Mouse (Mus musculus) bone marrow macrophage, adult 2 months (primary cell): Measurements from ENCODE around the gene Olfr92. TPM values are rescaled to one million over a fixed set of nuclear protein-coding genes. Genes with fewer than 3 reads are reported as not detected.
A peak's percentile ranks its signal among the peaks of the same experiment; 100 is the strongest.
"Not testable (repeated sequence)": the region's sequence is repeated elsewhere in the genome, so short reads cannot be mapped to it uniquely, and the experiment has no call there.

Source experiments
- H3K27ac ChIP-seq: 2 replicates; pipeline ENCODE4 v1.5.1; 2012; ENCODE audit warnings: low read depth, low read length; ENCODE audit not compliant: insufficient read depth
- H3K4me1 ChIP-seq: 2 replicates; pipeline ENCODE4 v1.6.1; 2012; ENCODE audit warnings: low read length; ENCODE audit not compliant: control insufficient read depth, insufficient read depth
- H3K4me3 ChIP-seq: 2 replicates; pipeline ENCODE4 v1.5.1; 2012; ENCODE audit warnings: mild to moderate bottlenecking, low read length, moderate library complexity; ENCODE audit not compliant: insufficient read depth
- CTCF ChIP-seq: IDR thresholded peaks from 2 replicates; pipeline ENCODE4 v1.5.1; 2012; ENCODE audit warnings: low read depth, mild to moderate bottlenecking, low read length, moderate library complexity
- POLR2A ChIP-seq: IDR thresholded peaks from 2 replicates; pipeline ENCODE4 v1.6.1; 2012; ENCODE audit warnings: mild to moderate bottlenecking, low read depth, low read length, borderline replicate concordance
- polyA plus RNA-seq: library from polyadenylated mRNA; stranded (reverse); fragments of >200 nt; gene quantifications from 2 replicates; pipeline ENCODE4 v1.2.4, GENCODE M21; 2012; ENCODE audit not compliant: missing spikeins, insufficient read depth, insufficient read length

Gene Olfr92
- not detected in 2 replicates for polyA plus RNA-seq

DNA sequence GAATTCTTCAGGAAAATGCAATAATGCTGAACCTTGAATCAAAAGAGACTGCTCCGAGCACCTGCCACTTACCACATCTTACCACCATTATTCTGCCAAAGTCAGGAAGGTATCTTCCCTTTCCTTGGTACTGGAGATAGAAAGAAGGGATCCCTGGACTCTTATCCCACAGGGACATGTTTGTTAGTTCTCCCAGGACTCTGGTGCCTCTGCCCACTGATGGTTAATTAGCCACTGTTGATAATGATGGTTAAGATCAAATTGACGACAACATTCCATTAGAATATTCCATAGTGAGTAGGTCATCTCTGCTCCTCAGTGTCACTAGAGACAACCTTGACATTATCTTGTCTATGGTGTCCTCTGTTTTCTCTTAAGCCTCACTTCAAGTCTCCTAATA is at the start of gene Olfr92:
Olfr92 (minus strand) TSS at position 101 of the 400 bp plus-strand sequence.
- no peak within 1 kb of the TSS for H3K4me3 ChIP-seq
- TF ChIP-seq CTCF = no peak
- no peak for TF ChIP-seq POLR2A
- no peaks in the 10 kb centered on the region for H3K4me1 ChIP-seq
- H3K27ac ChIP-seq = no peak within 1 kb of the TSS

DNA sequence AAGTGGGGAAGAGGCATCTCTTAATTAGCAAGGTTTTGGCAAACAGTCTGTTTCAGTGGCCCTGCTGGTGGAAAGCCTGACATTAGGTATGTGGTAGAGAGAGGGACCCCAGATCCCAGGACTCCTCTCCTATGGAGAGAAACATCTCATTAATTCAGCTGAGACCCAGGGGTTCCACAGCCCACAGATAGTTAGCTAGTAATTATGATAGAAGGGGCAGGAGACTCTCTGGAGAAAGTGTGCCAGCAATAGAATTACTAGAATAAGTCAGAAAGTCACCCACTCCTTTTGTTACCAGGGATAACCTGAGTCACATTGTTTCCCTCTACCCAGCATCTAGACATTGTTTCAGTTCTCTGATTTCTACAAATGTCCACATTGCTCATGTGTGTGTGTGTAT is 41.5 kb upstream of the Olfr92 start, which contains the start of gene Olfr93:
Olfr93 (minus strand) TSS at position 101 of the 400 bp plus-strand sequence.
- no peak for TF ChIP-seq CTCF
- no peak for TF ChIP-seq POLR2A
- H3K4me3 ChIP-seq = no peak within 1 kb of the TSS
- no peak within 1 kb of the TSS for H3K27ac ChIP-seq
- no peaks in the 10 kb centered on the region for H3K4me1 ChIP-seq

DNA sequence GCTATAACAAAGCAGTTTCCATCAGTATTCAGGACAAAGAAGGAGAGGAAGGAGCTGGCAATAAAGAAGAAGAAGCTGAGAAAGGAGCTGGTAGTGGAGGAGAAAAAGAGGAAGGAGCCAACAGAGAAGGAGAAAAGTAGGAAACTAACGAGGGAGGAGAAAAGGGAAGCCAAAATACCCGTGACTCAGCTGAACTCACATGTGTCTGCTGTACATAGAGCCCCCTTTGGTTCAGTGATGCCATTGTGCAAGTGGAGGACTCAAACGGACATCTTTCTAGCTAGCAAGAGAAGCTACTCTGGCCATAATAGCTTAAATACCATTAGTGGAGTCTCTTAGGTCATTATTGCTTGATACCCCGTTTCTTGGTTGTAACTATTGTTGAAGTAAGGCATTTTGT is 11.5 kb upstream of the Olfr92 start:
- H3K4me3 ChIP-seq, H3K4me1 ChIP-seq, H3K27ac ChIP-seq: not testable (repeated sequence)

DNA sequence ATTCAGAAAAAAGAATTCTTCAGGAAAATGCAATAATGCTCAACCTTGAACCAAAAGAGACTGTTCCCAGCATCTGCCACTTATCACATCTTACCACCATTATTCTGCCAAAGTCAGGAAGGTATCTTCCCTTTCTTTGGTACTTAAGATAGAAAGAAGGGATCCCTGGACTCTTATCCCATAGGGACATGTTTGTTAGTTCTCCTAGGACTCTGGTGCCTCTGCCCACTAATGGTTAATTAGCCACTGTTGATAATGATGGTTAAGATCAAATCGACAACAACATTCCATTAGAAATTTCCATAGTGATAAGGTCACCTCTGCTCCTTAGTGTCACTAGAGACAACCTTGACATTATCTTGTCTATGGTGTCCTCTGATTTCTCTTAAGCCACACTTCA is 21.7 kb downstream of the Olfr92 start, which contains the start of gene Olfr91:
Olfr91 (minus strand) TSS at position 101 of the 400 bp plus-strand sequence.
- Histone ChIP-seq H3K27ac (no peak within 1 kb of the TSS), H3K4me3 (no peak within 1 kb of the TSS), H3K4me1 (no peaks in the 10 kb centered on the region)
- no peak for TF ChIP-seq CTCF
- no peak for TF ChIP-seq POLR2A

DNA sequence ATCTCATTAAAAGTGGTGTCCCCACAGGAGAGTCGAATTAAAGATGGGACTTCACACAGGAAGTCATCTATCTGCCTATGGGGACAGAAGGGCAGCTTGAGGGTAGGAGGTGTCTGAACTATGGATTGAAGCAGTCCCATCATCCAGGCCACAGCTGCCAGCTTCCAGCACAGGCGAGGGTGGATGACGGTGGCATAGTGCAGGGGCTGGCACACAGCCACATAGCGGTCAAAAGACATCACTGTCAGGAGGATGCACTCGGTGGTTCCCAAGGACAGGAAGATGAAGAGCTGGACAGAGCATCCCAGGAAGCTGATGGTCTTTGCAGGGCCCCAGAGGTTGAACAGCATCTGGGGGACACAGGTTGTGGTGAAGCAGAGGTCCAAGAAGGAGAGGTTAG is 26.6 kb downstream of the Olfr92 start:
- no peak overlapping the region for H3K4me3 ChIP-seq
- no peak overlapping the region for H3K27ac ChIP-seq
- TF ChIP-seq CTCF (no peak), POLR2A (no peak)
- no peaks in the 10 kb centered on the region for H3K4me1 ChIP-seq

DNA sequence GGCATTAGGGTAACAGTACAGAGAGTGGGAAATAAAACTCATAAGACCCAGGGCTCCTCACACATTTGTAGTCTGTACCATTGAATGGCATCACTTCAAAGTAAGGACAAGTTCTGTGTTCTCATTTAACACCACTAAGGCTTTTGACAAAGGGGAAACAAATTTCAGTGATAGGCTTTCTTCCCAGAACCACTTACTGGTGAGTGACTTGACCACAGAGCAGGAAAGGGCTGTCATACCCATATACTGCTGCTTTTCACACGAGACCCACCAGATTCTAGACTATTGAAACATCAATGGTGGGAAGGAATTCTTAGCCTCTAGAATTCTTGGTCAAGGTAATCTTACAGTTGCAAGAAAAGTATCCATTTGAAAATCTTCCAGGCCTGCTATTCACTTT is 27.7 kb downstream of the Olfr92 start:
- H3K27ac ChIP-seq = no peak overlapping the region
- H3K4me3 ChIP-seq = no peak overlapping the region
- no peaks in the 10 kb centered on the region for H3K4me1 ChIP-seq
- TF ChIP-seq POLR2A (no peak), CTCF (no peak)

DNA sequence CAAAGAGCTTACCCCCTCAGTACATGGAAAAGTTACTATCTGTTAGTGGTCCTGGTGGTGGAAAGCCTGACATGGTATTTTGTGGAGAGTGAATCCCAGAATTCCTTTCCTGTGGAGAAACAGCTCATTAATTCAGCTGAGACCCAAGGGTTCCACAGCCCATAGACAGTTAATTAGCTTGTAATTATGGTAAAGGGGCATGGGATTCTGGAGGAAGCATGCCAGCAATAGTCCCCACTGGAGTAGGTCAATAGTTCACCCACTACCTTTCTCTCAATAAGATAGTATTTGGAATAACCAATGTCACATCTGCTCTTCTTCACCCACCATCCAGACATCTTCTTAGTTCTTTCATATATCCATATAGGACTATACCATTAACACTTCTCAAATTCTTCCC is 31.5 kb downstream of the Olfr92 start, which contains the start of gene Olfr90:
Olfr90 (minus strand) TSS at position 101 of the 400 bp plus-strand sequence.
- no peak for TF ChIP-seq POLR2A
- no peak for TF ChIP-seq CTCF
- H3K4me1 ChIP-seq = no peaks in the 10 kb centered on the region
- H3K4me3 ChIP-seq = no peak within 1 kb of the TSS
- H3K27ac ChIP-seq = no peak within 1 kb of the TSS

DNA sequence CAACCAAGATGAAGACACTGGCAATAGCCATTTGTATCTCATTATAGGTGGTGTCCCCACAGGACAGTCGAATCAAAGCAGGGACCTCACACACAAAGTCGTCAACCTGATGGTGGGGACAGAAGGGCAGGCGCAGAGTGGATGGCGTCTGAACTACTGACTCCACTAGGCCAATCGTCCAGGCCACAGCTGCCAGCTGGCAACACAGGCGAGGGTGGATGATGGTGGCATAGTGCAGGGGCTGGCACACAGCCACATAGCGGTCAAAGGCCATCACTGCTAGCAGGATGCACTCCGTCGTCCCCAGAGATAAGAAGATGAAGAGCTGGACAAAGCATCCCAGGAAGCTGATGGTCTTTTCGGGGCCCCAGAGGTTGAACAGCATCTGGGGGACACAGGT is 34.3 kb downstream of the Olfr92 start:
- Histone ChIP-seq H3K4me1 (no peaks in the 10 kb centered on the region), H3K4me3 (no peak overlapping the region), H3K27ac (no peak overlapping the region)
- TF ChIP-seq CTCF (no peak), POLR2A (no peak)

DNA sequence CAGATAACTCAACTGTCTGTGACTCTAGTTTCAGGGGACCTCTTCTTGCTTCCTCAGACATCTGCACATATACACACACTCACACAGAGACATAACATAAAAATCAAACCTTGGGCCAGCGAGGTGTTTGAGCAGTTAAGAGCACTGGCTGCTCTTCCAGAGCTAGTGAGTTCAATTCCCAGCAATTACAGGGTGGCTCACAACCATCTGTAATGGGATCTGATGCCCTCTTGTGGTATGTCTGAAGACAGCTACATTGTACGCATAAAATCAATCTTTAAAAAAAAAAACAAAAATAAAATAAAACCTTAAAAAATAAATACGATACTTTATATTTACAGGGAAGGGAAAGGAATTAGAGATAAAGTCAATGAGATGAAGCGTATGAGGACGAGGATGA is 35.3 kb downstream of the Olfr92 start:
- no peaks in the 10 kb centered on the region for H3K4me1 ChIP-seq
- no peak for TF ChIP-seq CTCF
- no peak for TF ChIP-seq POLR2A
- H3K4me3 ChIP-seq = no peak overlapping the region
- H3K27ac ChIP-seq = no peak overlapping the region

DNA sequence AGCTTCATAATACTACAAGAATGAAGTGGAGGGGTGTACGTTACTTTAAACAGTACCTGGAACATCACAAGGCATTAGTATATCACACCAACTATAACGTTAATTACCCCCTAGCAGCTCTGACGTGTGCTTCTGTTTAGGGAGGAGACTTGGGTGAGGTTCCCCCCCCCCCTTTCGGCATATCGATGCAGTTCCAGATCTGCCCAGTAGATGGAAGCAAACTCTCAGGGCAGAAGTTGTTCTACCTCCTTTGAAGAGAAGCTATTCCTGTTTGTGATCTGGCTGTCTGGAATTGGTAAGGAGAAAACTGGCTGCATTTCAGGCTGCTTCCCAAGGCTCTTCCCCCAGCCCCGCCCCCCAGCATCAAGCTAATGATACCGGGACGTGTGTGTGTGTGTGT is 36.6 kb downstream of the Olfr92 start:
- no peak overlapping the region for H3K27ac ChIP-seq
- TF ChIP-seq POLR2A (no peak), CTCF (peak; percentile 33; the same call in 1 of the 2 replicates)
- H3K4me1 ChIP-seq = no peaks in the 10 kb centered on the region
- no peak overlapping the region for H3K4me3 ChIP-seq

DNA sequence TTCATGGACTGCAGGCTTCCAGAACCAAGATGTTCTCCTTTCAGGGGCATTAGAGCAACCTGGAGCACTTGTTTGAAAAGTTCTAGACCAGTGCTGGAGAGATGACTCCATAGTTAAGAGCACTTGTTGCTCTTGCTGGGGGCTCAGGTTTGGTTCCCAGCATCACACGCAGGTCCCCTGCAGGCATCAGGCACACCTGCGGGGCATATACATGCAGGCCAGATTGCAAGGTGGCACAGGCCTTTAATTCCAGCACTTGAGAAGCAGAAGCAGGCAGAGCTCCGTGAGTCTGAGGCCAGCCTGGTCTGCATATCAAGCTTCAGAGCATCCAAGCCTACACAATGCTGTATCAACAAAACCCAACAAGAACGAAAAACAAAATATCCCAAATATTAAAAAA is 38.2 kb downstream of the Olfr92 start:
- TF ChIP-seq POLR2A = no peak
- TF ChIP-seq CTCF = no peak
- no peak overlapping the region for H3K27ac ChIP-seq
- no peak overlapping the region for H3K4me3 ChIP-seq
- no peaks in the 10 kb centered on the region for H3K4me1 ChIP-seq
